Mouse (Mus musculus) heart, postnatal 0 days (tissue): ENCODE data around the gene Phactr1. TPM values are rescaled to one million over a fixed set of nuclear protein-coding genes. Genes with fewer than 3 reads are reported as not detected.
A peak's percentile ranks its signal among the peaks of the same experiment; 100 is the strongest.

Experiments
- ATAC-seq: fragments of 200-750 bp; cut with Nextera tagmentation; 2 replicates; pipeline ENCODE4 v1.8.0; 2017; ENCODE audit warnings: low read depth, moderate number of reproducible peaks, moderate library complexity; ENCODE audit not compliant: insufficient read depth
- DNase-seq: peaks from one replicate; pipeline ENCODE4 v3.0.0-alpha.2; 2016; ENCODE audit warnings: low spot score
- H3K27ac ChIP-seq: fragments of 300-500 bp; sonication (generic); 2 replicates; pipeline ENCODE4 v1.5.1; 2014; ENCODE audit warnings: low read depth, mild to moderate bottlenecking
- H3K27me3 ChIP-seq: fragments of 300-500 bp; sonication (generic); 2 replicates; pipeline ENCODE4 v1.6.1; 2014; ENCODE audit warnings: low read length, mixed read lengths; ENCODE audit not compliant: control insufficient read depth, insufficient read depth
- H3K36me3 ChIP-seq: fragments of 300-500 bp; sonication (generic); replicated peaks from 2 replicates; pipeline ENCODE4 v1.6.1; 2014; ENCODE audit warnings: low read length, mixed read lengths; ENCODE audit not compliant: control insufficient read depth, insufficient read depth
- H3K4me1 ChIP-seq: fragments of 300-500 bp; sonication (generic); 2 replicates; pipeline ENCODE4 v1.6.1; 2014; ENCODE audit warnings: antibody characterized with exemption; ENCODE audit not compliant: control insufficient read depth, insufficient read depth
- H3K4me2 ChIP-seq: fragments of 300-500 bp; sonication (generic); 2 replicates; pipeline ENCODE4 v1.6.1; 2014; ENCODE audit warnings: low read depth, mild to moderate bottlenecking, low read length, moderate library complexity
- H3K4me3 ChIP-seq: fragments of 300-500 bp; sonication (generic); 2 replicates; pipeline ENCODE4 v1.5.1; 2014; ENCODE audit warnings: low read depth, low read length
- H3K9ac ChIP-seq: fragments of 300-500 bp; sonication (generic); replicated peaks from 2 replicates; pipeline ENCODE4 v1.6.1; 2014; ENCODE audit warnings: low read depth, low read length, mixed read lengths
- H3K9me3 ChIP-seq: fragments of 300-500 bp; sonication (generic); replicated peaks from 2 replicates; pipeline ENCODE4 v1.6.1; 2016; ENCODE audit warnings: low read length; ENCODE audit not compliant: control insufficient read depth
- CTCF ChIP-seq: IDR thresholded peaks from 2 replicates; pipeline ENCODE4 v1.5.1; 2016; ENCODE audit warnings: antibody characterized with exemption, control low read depth, low read depth
- EP300 ChIP-seq: IDR thresholded peaks from 2 replicates; pipeline ENCODE4 v1.6.1; 2016; ENCODE audit warnings: antibody characterized with exemption, low read depth
- WGBS: fragments of 180-500 bp; shearing (Covaris S2); extraction: QIAGEN DNeasy Blood & Tissue Kit; methylation state at CpG from one replicate; pipeline ENCODE4 v1.1.7; 2014; 5-methylcytosine and 5-hydroxymethylcytosine counted together
- polyA plus RNA-seq: library from polyadenylated mRNA; unstranded; fragments of >200 nt; fragmentation: Nextera tagmentation; extraction: Ambion mirVana; gene quantifications from 2 replicates; pipeline ENCODE4 v1.2.1, GENCODE M21; 2015
- total RNA-seq: library from RNA; depleted of rRNA; stranded (reverse); fragments of >200 nt; gene quantifications from 2 replicates; pipeline ENCODE4 v1.2.3, GENCODE M21; 2014; ENCODE audit warnings: low replicate concordance

The Phactr1 gene
- total and polyA plus RNA-seq, 2 experiments from 2014 or later = 1.6 to 4.8 TPM

- Histone ChIP-seq H3K4me1 (peaks cover 45% of the 10 kb centered on the region), H3K27me3 (no peaks in the 10 kb centered on the region), H3K9me3 (no peaks in the 10 kb centered on the region), H3K4me3 (no peak overlapping the region), H3K36me3 (no peaks in the 10 kb centered on the region), H3K9ac (no peak overlapping the region), H3K27ac (peak overlapping the region; percentile 98), H3K4me2 (no peak overlapping the region)
- 38% methylated on average over 9 of the region's 9 CpGs for WGBS
- ATAC-seq (no peak), DNase-seq (no peak)
- no peak for TF ChIP-seq EP300
- no peak for TF ChIP-seq CTCF
These were observed 452.4 kb downstream of the Phactr1 start for GRCm38 (mm10) chr13:43132859-43133258.

- H3K27ac ChIP-seq = peak overlapping the region; percentile 98
- no peak overlapping the region for H3K4me2 ChIP-seq
- H3K4me3 ChIP-seq = no peak overlapping the region
- ATAC-seq (0 out of 2 replicates have a peak, but pooled peaks have one; percentile 18), DNase-seq (peak; percentile 34)
- H3K9me3 ChIP-seq = no peaks in the 10 kb centered on the region
- H3K27me3 ChIP-seq = no peaks in the 10 kb centered on the region
- no peaks in the 10 kb centered on the region for H3K36me3 ChIP-seq
- H3K9ac ChIP-seq = no peak overlapping the region
- TF ChIP-seq CTCF = no peak
- no peak for TF ChIP-seq EP300
- H3K4me1 ChIP-seq = peaks cover 45% of the 10 kb centered on the region
- 28% methylated on average over 7 of the region's 7 CpGs for WGBS
These were observed 453.0 kb downstream of the Phactr1 start for GRCm38 (mm10) chr13:43133400-43133799.

GRCm38 (mm10) chr13:43134468-43134867 is 454.0 kb downstream of the Phactr1 start:
- H3K4me3 ChIP-seq = no peak overlapping the region
- H3K27ac ChIP-seq = peak overlapping the region; percentile 98
- WGBS = 8% methylated on average over 4 of the region's 4 CpGs
- TF ChIP-seq EP300 = peak; percentile 95
- TF ChIP-seq CTCF = no peak
- H3K4me2 ChIP-seq = no peak overlapping the region
- no peaks in the 10 kb centered on the region for H3K36me3 ChIP-seq
- no peak overlapping the region for H3K9ac ChIP-seq
- peaks cover 45% of the 10 kb centered on the region for H3K4me1 ChIP-seq
- peak; percentile 65 for ATAC-seq
- no peaks in the 10 kb centered on the region for H3K9me3 ChIP-seq
- no peaks in the 10 kb centered on the region for H3K27me3 ChIP-seq
- DNase-seq = peak; percentile 89

- no peak for ATAC-seq
- no peak overlapping the region for H3K4me2 ChIP-seq
- H3K36me3 ChIP-seq = no peaks in the 10 kb centered on the region
- H3K27me3 ChIP-seq = no peaks in the 10 kb centered on the region
- H3K4me1 ChIP-seq = no peaks in the 10 kb centered on the region
- DNase-seq = no peak
- 70% methylated on average over 7 of the region's 7 CpGs for WGBS
- H3K9me3 ChIP-seq = no peaks in the 10 kb centered on the region
- no peak overlapping the region for H3K9ac ChIP-seq
- no peak for TF ChIP-seq CTCF
- no peak for TF ChIP-seq EP300
- H3K27ac ChIP-seq = no peak overlapping the region
- no peak overlapping the region for H3K4me3 ChIP-seq
These were observed 464.4 kb downstream of the Phactr1 start for GRCm38 (mm10) chr13:43144720-43145418.

- Histone ChIP-seq H3K4me3 (no peak overlapping the region), H3K9me3 (no peaks in the 10 kb centered on the region), H3K36me3 (peaks cover 14% of the 10 kb centered on the region; the same call in 1 of the 2 replicates), H3K4me2 (no peak overlapping the region), H3K9ac (no peak overlapping the region), H3K4me1 (peaks cover 4% of the 10 kb centered on the region; the same call in 1 of the 2 replicates), H3K27me3 (no peaks in the 10 kb centered on the region), H3K27ac (no peak overlapping the region)
- WGBS = 59% methylated on average over 8 of the region's 8 CpGs
- TF ChIP-seq CTCF = no peak
- no peak for TF ChIP-seq EP300
- ATAC-seq (no peak), DNase-seq (no peak)
These were observed 466.3 kb downstream of the Phactr1 start for GRCm38 (mm10) chr13:43146515-43147258.
